Mouse (Mus musculus) right cerebral cortex, postnatal 36 days (tissue): ENCODE measurements around the gene Arhgap42.

Source experiments
- DNase-seq, 2 experiments: peaks; one replicate each; pipeline ENCODE4 v3.0.0; 2022; ENCODE audit warnings: low spot score in 2 of 2, mixed read lengths in 1 of 2

Gene Arhgap42

GRCm38 (mm10) chr9:9210464-9210863 is 28.4 kb downstream of the Arhgap42 start:
- DNase-seq = no peak

- no peak for DNase-seq
These were observed 30.7 kb downstream of the Arhgap42 start for GRCm38 (mm10) chr9:9208205-9208604.

DNA sequence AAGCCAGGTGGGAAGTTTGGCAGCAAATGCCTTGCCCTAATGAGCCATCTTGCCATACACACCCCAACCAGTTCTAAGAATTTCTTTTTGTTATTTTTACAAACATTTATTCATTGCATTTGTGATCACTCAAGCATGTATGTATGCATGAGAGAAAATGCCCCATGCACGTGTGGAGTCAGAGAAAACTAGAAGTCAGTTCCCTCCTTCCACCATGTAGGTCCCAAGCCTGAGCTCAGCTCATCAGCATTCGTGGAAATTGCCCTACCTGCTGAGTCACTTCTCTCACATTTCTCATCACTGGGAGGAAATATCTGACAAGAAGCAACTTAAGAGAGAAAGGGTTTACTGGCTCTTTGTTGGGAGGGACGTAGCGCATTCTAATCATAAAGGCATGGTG is 31.6 kb downstream of the Arhgap42 start:
- DNase-seq = no peak

DNA sequence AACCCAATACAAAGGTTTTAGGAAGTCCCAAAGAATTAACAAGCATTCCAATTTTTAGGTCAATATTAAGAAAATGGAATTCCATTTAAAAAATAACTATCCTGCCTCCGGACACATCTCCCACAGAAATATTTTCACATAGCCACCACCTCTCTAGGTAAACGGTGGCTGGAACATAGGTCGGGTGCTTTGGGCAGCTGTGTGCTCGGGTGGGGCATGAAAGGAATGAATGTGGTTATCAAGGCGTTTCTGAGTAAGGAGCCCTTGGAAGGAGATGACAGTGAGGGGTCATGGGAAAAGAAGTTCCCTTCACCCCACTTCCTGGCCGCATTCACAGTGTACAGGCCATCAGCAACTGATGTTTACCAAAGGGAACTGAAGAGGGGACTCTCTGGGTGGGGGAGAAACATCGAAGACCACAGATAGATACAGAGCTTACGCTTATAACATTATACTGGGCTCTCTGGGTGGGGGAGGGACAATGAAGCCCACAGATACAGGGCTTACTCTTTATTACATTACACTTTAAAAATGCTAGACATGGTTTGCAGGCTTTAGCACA is 38.0 kb downstream of the Arhgap42 start:
- DNase-seq = no peak

GRCm38 (mm10) chr9:9199170-9199841 is 39.6 kb downstream of the Arhgap42 start:
- DNase-seq = no peak

GRCm38 (mm10) chr9:9198645-9199044 is 40.3 kb downstream of the Arhgap42 start:
- no peak for DNase-seq

DNA sequence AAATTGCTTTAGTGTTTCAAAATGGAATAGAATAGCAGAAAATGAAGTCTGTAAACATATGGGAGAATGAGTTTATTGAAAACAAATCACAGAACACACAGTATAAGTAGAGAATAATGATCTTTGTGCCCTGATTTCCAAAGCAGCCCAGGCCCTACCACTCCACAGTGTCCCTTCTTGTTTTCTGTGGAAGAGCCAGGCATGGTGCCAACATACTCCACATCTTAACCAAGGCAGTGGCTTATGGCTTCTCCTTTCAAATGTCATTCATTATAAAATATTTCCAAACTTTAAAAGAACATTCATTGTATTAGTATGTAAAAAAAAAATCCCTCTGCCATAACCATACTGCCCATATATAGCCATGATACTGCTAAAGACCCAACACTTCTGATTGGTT is 42.9 kb downstream of the Arhgap42 start:
- DNase-seq = no peak

DNA sequence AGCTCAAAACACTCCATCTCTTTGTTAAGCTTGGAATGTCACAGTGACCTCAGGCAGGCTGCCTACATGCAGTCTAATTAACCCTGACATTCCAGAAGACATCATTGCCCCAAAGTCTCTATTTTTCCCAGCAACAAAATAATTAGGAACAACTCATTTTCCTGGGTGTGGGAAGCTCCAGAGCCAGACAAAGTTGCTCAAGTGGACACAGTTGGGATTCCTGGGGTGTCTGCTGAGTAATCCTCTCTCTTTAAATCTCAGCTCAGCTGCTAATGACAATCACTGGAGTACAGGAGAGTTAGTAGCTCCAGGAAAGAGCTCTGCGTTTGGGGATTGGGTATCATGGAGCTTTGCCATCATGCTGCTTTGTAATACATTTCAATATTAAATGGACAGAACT is 44.4 kb downstream of the Arhgap42 start:
- DNase-seq = no peak

DNA sequence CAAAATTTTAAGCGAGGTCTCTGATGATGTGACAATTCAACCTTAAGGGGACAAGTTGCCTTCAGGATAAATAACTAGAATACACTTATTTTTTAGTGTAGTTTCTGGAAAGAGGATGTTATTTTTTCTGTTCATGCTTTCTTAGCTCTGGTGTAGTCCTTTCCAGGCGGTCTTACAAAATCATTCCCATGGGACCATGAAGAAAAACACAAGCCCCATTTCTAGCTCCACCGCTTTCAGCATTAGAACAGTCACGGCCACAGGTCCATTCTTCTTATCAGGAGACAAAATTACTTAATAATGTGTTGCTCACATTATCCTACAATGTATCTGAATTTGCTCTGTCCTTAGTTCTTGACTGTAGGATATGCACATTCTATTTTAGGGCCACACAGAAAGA is 46.2 kb downstream of the Arhgap42 start:
- no peak for DNase-seq

- DNase-seq = no peak
These were observed 48.1 kb downstream of the Arhgap42 start for GRCm38 (mm10) chr9:9190835-9191234.

DNA sequence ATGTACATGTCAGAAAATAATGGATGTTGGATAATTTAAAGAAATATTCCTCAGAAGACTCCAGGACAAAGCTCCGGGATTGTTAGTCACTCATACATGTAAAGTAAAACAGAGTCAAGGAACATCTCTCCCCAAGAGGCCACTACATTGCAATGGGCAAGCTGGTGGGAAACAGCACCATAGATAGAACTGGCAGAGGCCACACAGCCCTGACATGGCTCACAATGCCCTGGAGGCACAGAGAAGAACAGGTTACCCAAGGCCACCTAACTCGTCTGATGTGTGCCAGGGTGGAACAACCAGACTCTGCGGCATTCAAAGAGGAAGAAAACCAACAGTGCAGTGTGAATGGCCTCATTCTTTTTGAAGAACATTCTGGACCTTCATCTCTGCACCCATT is 50.7 kb downstream of the Arhgap42 start:
- no peak for DNase-seq

GRCm38 (mm10) chr9:9177745-9178144 is 61.2 kb downstream of the Arhgap42 start:
- no peak for DNase-seq

GRCm38 (mm10) chr9:9174924-9175323 is 64.0 kb downstream of the Arhgap42 start:
- no peak for DNase-seq

- no peak for DNase-seq
These were observed 64.7 kb downstream of the Arhgap42 start for GRCm38 (mm10) chr9:9174206-9174605.

GRCm38 (mm10) chr9:9173091-9173490 is 65.8 kb downstream of the Arhgap42 start:
- no peak for DNase-seq

- no peak for DNase-seq
These were observed 67.6 kb downstream of the Arhgap42 start for GRCm38 (mm10) chr9:9171146-9171816.

DNA sequence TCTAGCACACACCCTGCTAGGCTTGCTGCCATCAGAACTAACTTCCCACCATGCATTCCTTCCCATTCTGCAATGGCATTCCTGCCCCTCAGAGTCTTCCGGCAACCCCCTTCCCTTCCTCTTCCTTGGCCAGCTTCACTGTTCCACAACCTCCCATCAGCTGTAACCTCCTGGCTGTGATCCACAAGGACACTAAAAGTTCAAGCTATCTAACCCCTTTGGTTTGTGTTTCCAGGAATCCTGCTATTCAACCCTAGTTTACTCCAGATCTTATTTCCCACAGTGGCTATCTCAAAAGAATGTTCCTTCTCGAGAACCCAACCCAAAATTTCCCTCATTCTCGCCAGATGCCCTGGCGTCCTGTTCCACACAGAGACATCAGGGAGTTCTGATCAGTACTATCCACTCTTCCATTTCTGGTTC is 73.2 kb downstream of the Arhgap42 start:
- no peak for DNase-seq

GRCm38 (mm10) chr9:9160736-9161135 is 78.2 kb downstream of the Arhgap42 start:
- no peak for DNase-seq

DNA sequence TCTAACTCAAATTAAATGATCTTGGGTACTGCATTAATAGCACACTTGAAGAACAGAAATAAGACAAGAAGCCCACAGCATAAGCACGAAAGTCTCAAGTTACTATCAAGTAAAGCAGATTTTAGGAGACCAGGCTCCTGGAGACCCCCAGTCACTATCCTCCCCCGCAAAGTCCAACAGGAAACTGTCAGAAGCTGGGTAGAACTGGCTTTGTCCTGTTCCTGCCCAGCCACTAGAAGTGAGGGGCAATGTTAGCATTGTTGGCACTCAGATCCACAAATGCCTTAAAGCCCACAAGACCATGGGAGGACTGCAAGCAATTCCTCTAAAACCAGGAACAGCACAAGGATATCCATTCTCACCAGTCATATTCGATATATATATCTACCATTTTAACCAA is 80.7 kb downstream of the Arhgap42 start:
- no peak for DNase-seq

- DNase-seq = no peak
These were observed 81.5 kb downstream of the Arhgap42 start for GRCm38 (mm10) chr9:9157425-9157824.

DNA sequence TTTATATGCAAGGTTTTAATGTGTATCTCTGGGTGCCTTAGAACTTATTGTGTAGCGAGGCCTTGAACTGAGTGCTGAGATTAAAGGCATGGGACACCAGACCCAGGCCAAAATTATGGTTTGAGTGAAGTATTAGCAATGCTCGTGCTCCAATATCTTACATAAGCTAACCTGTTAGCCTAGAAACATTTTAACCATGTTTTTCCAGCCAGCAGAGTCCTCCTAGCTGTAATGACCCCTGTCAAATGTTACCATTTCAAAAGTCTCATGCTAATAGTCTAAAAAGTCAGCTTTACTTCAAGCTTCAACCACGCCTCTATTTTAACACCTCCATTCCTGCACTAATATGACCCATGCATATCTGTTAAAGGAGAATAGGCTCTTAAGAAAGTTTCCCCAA is 84.3 kb downstream of the Arhgap42 start:
- no peak for DNase-seq

- DNase-seq = no peak
These were observed 94.4 kb downstream of the Arhgap42 start for GRCm38 (mm10) chr9:9144301-9145121.
